8 mouse cellular contexts compared by ENCODE assay signal in genomic region chr2:157559440-157559839, GRCm38 (mm10). TPM values are rescaled to one million over a fixed set of nuclear protein-coding genes. Genes with fewer than 3 reads are reported as not detected.
DNase-seq lines count a peak whose midpoint lies in the region; ATAC-seq lines count a peak whose summit lies in the region.

No protein-coding gene starts in this region.

- 55% methylated on average over 19 of the region's 19 CpGs for WGBS in kidney, embryonic 16.5 days
- WGBS in embryonic facial prominence, embryonic 10.5 days: 52% methylated on average over 19 of the region's 19 CpGs
- WGBS in intestine, embryonic 14.5 days: 51% methylated on average over 19 of the region's 19 CpGs
- 56% methylated on average over 19 of the region's 19 CpGs for WGBS in neural tube, embryonic 12.5 days

- H3K36me3 ChIP-seq in kidney, embryonic 16.5 days (ENCODE audit: insufficient read depth, low read length): peaks cover 57% of the 10 kb centered on the region
- peaks cover 89% of the 10 kb centered on the region for H3K36me3 ChIP-seq in embryonic facial prominence, embryonic 10.5 days (replicated peaks)
- peaks cover 43% of the 10 kb centered on the region for H3K36me3 ChIP-seq in intestine, embryonic 14.5 days (ENCODE audit: control insufficient read depth, insufficient read depth, low read length)
- H3K36me3 ChIP-seq in neural tube, embryonic 12.5 days: peaks cover 61% of the 10 kb centered on the region

- ATAC-seq in kidney, embryonic 16.5 days (ENCODE audit: low FRiP score, low TSS enrichment): no peak
- no peak for ATAC-seq in intestine, embryonic 14.5 days (replicated peaks; ENCODE audit: low FRiP score, low TSS enrichment, low read depth)
- no peak for ATAC-seq in neural tube, embryonic 12.5 days (ENCODE audit: low FRiP score, low read depth)

- no peak for DNase-seq in kidney, adult 9 months
- peak; percentile 60 for DNase-seq in embryonic facial prominence, embryonic 10.5 days (ENCODE audit: low spot score)
- DNase-seq in intestine, embryonic 14.5 days (ENCODE audit: low spot score): peak; percentile 62
- DNase-seq in thymus, postnatal 0 days (ENCODE audit: low spot score): no peak
- DNase-seq in lung, postnatal 25 days (ENCODE audit: low spot score): no peak
- DNase-seq in ovary, adult 18-20 months (ENCODE audit: low spot score): no peak

- H3K27me3 ChIP-seq in kidney, embryonic 16.5 days (ENCODE audit: insufficient read depth, low read length): no peaks in the 10 kb centered on the region
- H3K27me3 ChIP-seq in embryonic facial prominence, embryonic 10.5 days (replicated peaks; ENCODE audit: low read depth, poor library complexity, severe bottlenecking): no peaks in the 10 kb centered on the region
- H3K27me3 ChIP-seq in intestine, embryonic 14.5 days (replicated peaks; ENCODE audit: control insufficient read depth, insufficient read depth, low read length): no peaks in the 10 kb centered on the region
- no peaks in the 10 kb centered on the region for H3K27me3 ChIP-seq in neural tube, embryonic 12.5 days (replicated peaks)

- peak overlapping the region; percentile 60 for H3K9ac ChIP-seq in kidney, embryonic 16.5 days (replicated peaks; ENCODE audit: low read length)
- no peak overlapping the region; the same call in 1 of the 2 replicates for H3K9ac ChIP-seq in intestine, embryonic 14.5 days (ENCODE audit: low read length)
- H3K9ac ChIP-seq in neural tube, embryonic 12.5 days: 0 out of 2 replicates have a peak overlapping the region, but pooled peaks have one; percentile 8

- H3K27ac ChIP-seq in kidney, embryonic 16.5 days (ENCODE audit: low read length): no peak overlapping the region
- H3K27ac ChIP-seq in embryonic facial prominence, embryonic 10.5 days (replicated peaks): peak overlapping the region; percentile 91
- peak overlapping the region; percentile 51 for H3K27ac ChIP-seq in intestine, embryonic 14.5 days (ENCODE audit: low read depth)
- H3K27ac ChIP-seq in neural tube, embryonic 12.5 days: no peak overlapping the region

- H3K4me2 ChIP-seq in kidney, embryonic 16.5 days (replicated peaks; ENCODE audit: low read depth, low read length): peak overlapping the region; percentile 60
- H3K4me2 ChIP-seq in intestine, embryonic 14.5 days (ENCODE audit: low read length): peak overlapping the region; percentile 50
- peak overlapping the region; percentile 69 for H3K4me2 ChIP-seq in neural tube, embryonic 12.5 days (replicated peaks)

- peaks cover 14% of the 10 kb centered on the region for H3K4me1 ChIP-seq in kidney, embryonic 16.5 days (ENCODE audit: insufficient read depth, low read length)
- peaks cover 82% of the 10 kb centered on the region for H3K4me1 ChIP-seq in embryonic facial prominence, embryonic 10.5 days
- H3K4me1 ChIP-seq in intestine, embryonic 14.5 days (replicated peaks; ENCODE audit: control insufficient read depth, insufficient read depth, low read length): peaks cover 3% of the 10 kb centered on the region
- H3K4me1 ChIP-seq in neural tube, embryonic 12.5 days: peaks cover 17% of the 10 kb centered on the region; the same call in 1 of the 2 replicates

- peak overlapping the region; percentile 47 for H3K4me3 ChIP-seq in kidney, embryonic 16.5 days (ENCODE audit: low read length)
- H3K4me3 ChIP-seq in embryonic facial prominence, embryonic 10.5 days: peak overlapping the region; percentile 68
- H3K4me3 ChIP-seq in intestine, embryonic 14.5 days (ENCODE audit: low read depth, low read length): peak overlapping the region; percentile 35
- peak overlapping the region; percentile 18; the same call in 1 of the 2 replicates for H3K4me3 ChIP-seq in neural tube, embryonic 12.5 days

- H3K9me3 ChIP-seq in kidney, embryonic 16.5 days (ENCODE audit: low read length): peaks cover 35% of the 10 kb centered on the region
- H3K9me3 ChIP-seq in embryonic facial prominence, embryonic 10.5 days: peaks cover 57% of the 10 kb centered on the region
- H3K9me3 ChIP-seq in intestine, embryonic 14.5 days (ENCODE audit: control insufficient read depth, low read length): peaks cover 41% of the 10 kb centered on the region
- peaks cover 37% of the 10 kb centered on the region for H3K9me3 ChIP-seq in neural tube, embryonic 12.5 days

RNA-seq across cellular contexts. Expression of gene Nnat, which starts 0.4 kb away (rescaled TPM):
- 227 and 246 TPM in 2 replicates for polyA plus RNA-seq in kidney, embryonic 16.5 days (2015; fragmentation: Nextera tagmentation; extraction: Ambion mirVana)
- polyA plus RNA-seq in embryonic facial prominence, embryonic 10.5 days (2016; fragmentation: Nextera tagmentation; extraction: Ambion mirVana): 2,080 and 2,294 TPM in 2 replicates
- 410 and 452 TPM in 2 replicates for polyA plus RNA-seq in intestine, embryonic 14.5 days (2014; fragmentation: Nextera tagmentation; extraction: Ambion mirVana)
- 3,228 and 3,444 TPM in 2 replicates for polyA plus RNA-seq in neural tube, embryonic 12.5 days (2016; fragmentation: Nextera tagmentation; extraction: Ambion mirVana)
- 4.4 TPM in 2 replicates for polyA plus RNA-seq in thymus, postnatal 0 days (2015; fragmentation: Nextera tagmentation; extraction: Ambion mirVana)

RNA-seq across cellular contexts. Expression of gene Blcap, which starts 11.6 kb away (rescaled TPM):
- 55.8 and 60.8 TPM in 2 replicates for polyA plus RNA-seq in kidney, embryonic 16.5 days (2015; fragmentation: Nextera tagmentation; extraction: Ambion mirVana)
- polyA plus RNA-seq in embryonic facial prominence, embryonic 10.5 days (2016; fragmentation: Nextera tagmentation; extraction: Ambion mirVana): 82.1 and 82.3 TPM in 2 replicates
- 51.9 and 53.7 TPM in 2 replicates for polyA plus RNA-seq in intestine, embryonic 14.5 days (2014; fragmentation: Nextera tagmentation; extraction: Ambion mirVana)
- 115 and 120 TPM in 2 replicates for polyA plus RNA-seq in neural tube, embryonic 12.5 days (2016; fragmentation: Nextera tagmentation; extraction: Ambion mirVana)
- 27.8 and 28.6 TPM in 2 replicates for polyA plus RNA-seq in thymus, postnatal 0 days (2015; fragmentation: Nextera tagmentation; extraction: Ambion mirVana)

Comparison
In these comparisons a context has a peak if more than half of its experiments do, and no peak if none do; other contexts are left out.
1. H3K27ac ChIP-seq: peak in embryonic facial prominence, embryonic 10.5 days (single experiment) and intestine, embryonic 14.5 days (single experiment); none in kidney, embryonic 16.5 days (single experiment) and neural tube, embryonic 12.5 days (single experiment).
2. H3K4me3 ChIP-seq: peak in every context shown above with its lines; median percentile 68 in embryonic facial prominence, embryonic 10.5 days; 47 in kidney, embryonic 16.5 days; 35 in intestine, embryonic 14.5 days; 18 in neural tube, embryonic 12.5 days.
3. DNase-seq: peak in embryonic facial prominence, embryonic 10.5 days (single experiment) and intestine, embryonic 14.5 days (single experiment); none in kidney, adult 9 months (single experiment), thymus, postnatal 0 days (single experiment), lung, postnatal 25 days (single experiment) and ovary, adult 18-20 months (single experiment).
4. RNA of gene Nnat, which starts 0.4 kb away (polyA plus RNA-seq): 3,228 to 3,444 TPM in neural tube, embryonic 12.5 days, 2,080 to 2,294 TPM in embryonic facial prominence, embryonic 10.5 days, 410 to 452 TPM in intestine, embryonic 14.5 days and 227 to 246 TPM in kidney, embryonic 16.5 days; 4.4 TPM in thymus, postnatal 0 days; every median in the first group is over 10 times any median in the second.
5. Peak in every context shown above with its lines, with median percentiles within 50 percentile points of each other: H3K4me2 ChIP-seq.